10 mouse cellular contexts compared by ENCODE assay signal in genomic region chr16:30155070-30155469, GRCm38 (mm10).
DNase-seq lines count a peak whose midpoint lies in the region; ATAC-seq lines count a peak whose summit lies in the region.
"Had no signal": no experiment of that assay in that cellular context is flagged by ENCODE, and none has a peak within 500 bp of the region (broad histone marks: within the 10 kb centered on the region; RNA-seq: fewer than 3 reads in every experiment).

No protein-coding gene starts in this region.

- H3K4me2 ChIP-seq in hindbrain, embryonic 14.5 days (replicated peaks), result no peak overlapping the region
- H3K4me2 ChIP-seq in hindbrain, embryonic 13.5 days, result no peak overlapping the region
- H3K4me2 ChIP-seq: heart, embryonic 13.5 days had no signal

- 0 out of 2 replicates have a peak, but pooled peaks cover 3% of the 10 kb centered on the region for H3K9me3 ChIP-seq in hindbrain, embryonic 10.5 days
- no peaks in the 10 kb centered on the region for H3K9me3 ChIP-seq in hindbrain, embryonic 14.5 days (ENCODE audit: control insufficient read depth, low read length)
- H3K9me3 ChIP-seq in hindbrain, embryonic 13.5 days, result no peaks in the 10 kb centered on the region; the same call in 1 of the 2 replicates
- H3K9me3 ChIP-seq: heart, embryonic 13.5 days had no signal

- no peak for ATAC-seq in hindbrain, embryonic 14.5 days (ENCODE audit: low FRiP score)
- no peak for ATAC-seq in hindbrain, embryonic 13.5 days (ENCODE audit: low FRiP score)
- ATAC-seq in neutrophil, adult 5-6 weeks (ENCODE audit: extremely low read depth, insufficient number of reproducible peaks, low FRiP score, poor library complexity, severe bottlenecking), result peak; percentile 79

- peaks cover 22% of the 10 kb centered on the region for H3K4me1 ChIP-seq in hindbrain, embryonic 10.5 days (replicated peaks)
- peaks cover 12% of the 10 kb centered on the region for H3K4me1 ChIP-seq in hindbrain, embryonic 14.5 days (replicated peaks; ENCODE audit: control insufficient read depth, insufficient read depth, low read length)
- peaks cover 19% of the 10 kb centered on the region for H3K4me1 ChIP-seq in hindbrain, embryonic 13.5 days (replicated peaks)

- DNase-seq in hindbrain, embryonic 10.5 days (ENCODE audit: low spot score), result no peak
- DNase-seq in hindbrain, embryonic 14.5 days (ENCODE audit: low spot score), result no peak
- peak; percentile 8 to 23 for DNase-seq in spleen, adult 18-20 months
- DNase-seq in spleen, postnatal 4 days (ENCODE audit: low spot score in 2 of 2), result no peak
- DNase-seq in ovary, postnatal 10 days (ENCODE audit: low spot score), result no peak
- no peak for DNase-seq in right cerebral cortex, postnatal 25 days
- DNase-seq: adrenal gland, adult 2 months had no signal

- peaks cover 84% of the 10 kb centered on the region for H3K27me3 ChIP-seq in hindbrain, embryonic 10.5 days (ENCODE audit: insufficient read depth, poor library complexity, severe bottlenecking)
- peaks cover 24% of the 10 kb centered on the region for H3K27me3 ChIP-seq in hindbrain, embryonic 14.5 days (ENCODE audit: control insufficient read depth, insufficient read depth, low read length)
- peaks cover 52% of the 10 kb centered on the region for H3K27me3 ChIP-seq in hindbrain, embryonic 13.5 days

- 25% methylated on average over 6 of the region's 6 CpGs for WGBS in hindbrain, embryonic 10.5 days
- WGBS in hindbrain, embryonic 14.5 days, result 17% methylated on average over 6 of the region's 6 CpGs
- 22% methylated on average over 6 of the region's 6 CpGs for WGBS in hindbrain, embryonic 13.5 days

- H3K36me3 ChIP-seq in hindbrain, embryonic 10.5 days, result no peaks in the 10 kb centered on the region
- no peaks in the 10 kb centered on the region for H3K36me3 ChIP-seq in hindbrain, embryonic 14.5 days (replicated peaks; ENCODE audit: control insufficient read depth, insufficient read depth)
- no peaks in the 10 kb centered on the region for H3K36me3 ChIP-seq in hindbrain, embryonic 13.5 days
- H3K36me3 ChIP-seq: heart, embryonic 13.5 days had no signal

- H3K9ac ChIP-seq in hindbrain, embryonic 14.5 days, result no peak overlapping the region
- no peak overlapping the region for H3K9ac ChIP-seq in hindbrain, embryonic 13.5 days
- H3K9ac ChIP-seq: heart, embryonic 13.5 days had no signal

- no peak overlapping the region for H3K4me3 ChIP-seq in hindbrain, embryonic 10.5 days
- H3K4me3 ChIP-seq in hindbrain, embryonic 14.5 days (replicated peaks; ENCODE audit: low read length), result no peak overlapping the region
- no peak overlapping the region for H3K4me3 ChIP-seq in hindbrain, embryonic 13.5 days
- H3K4me3 ChIP-seq: heart, embryonic 13.5 days had no signal

- H3K27ac ChIP-seq in hindbrain, embryonic 10.5 days, result peak overlapping the region; percentile 56
- H3K27ac ChIP-seq in hindbrain, embryonic 14.5 days, result no peak overlapping the region
- H3K27ac ChIP-seq in hindbrain, embryonic 13.5 days, result 0 out of 2 replicates have a peak overlapping the region, but pooled peaks have one; percentile 40
- H3K27ac ChIP-seq: heart, embryonic 13.5 days had no signal

Comparison
In these comparisons a context has a peak if more than half of its experiments do, and no peak if none do; other contexts are left out.
1. DNase-seq: peak in spleen, adult 18-20 months (2 of 2); none in hindbrain, embryonic 10.5 days (single experiment), hindbrain, embryonic 14.5 days (single experiment), spleen, postnatal 4 days (0 of 2), ovary, postnatal 10 days (single experiment) and right cerebral cortex, postnatal 25 days (single experiment).